Mouse (Mus musculus) heart, embryonic 11.5 days (tissue): Measurements from ENCODE around the gene Maml2. TPM values are rescaled to one million over a fixed set of nuclear protein-coding genes. Genes with fewer than 3 reads are reported as not detected.
A peak's percentile ranks its signal among the peaks of the same experiment; 100 is the strongest.

Experiments
- ATAC-seq: fragments of 200-750 bp; cut with Nextera tagmentation; replicated peaks from 2 replicates; pipeline ENCODE4 v1.8.0; 2017; ENCODE audit warnings: moderate library complexity; ENCODE audit not compliant: insufficient number of reproducible peaks, low FRiP score, low TSS enrichment
- H3K27ac ChIP-seq: fragments of 300-500 bp; sonication (generic); 2 replicates; pipeline ENCODE4 v1.5.1; 2014; ENCODE audit warnings: mild to moderate bottlenecking, low read depth, low read length
- H3K27me3 ChIP-seq: fragments of 300-500 bp; sonication (generic); 2 replicates; pipeline ENCODE4 v1.6.1; 2014; ENCODE audit warnings: mild to moderate bottlenecking, low read length, mixed read lengths; ENCODE audit not compliant: control insufficient read depth, insufficient read depth
- H3K36me3 ChIP-seq: fragments of 300-500 bp; sonication (generic); 2 replicates; pipeline ENCODE4 v1.6.1; 2014; ENCODE audit warnings: mild to moderate bottlenecking, low read length, moderate library complexity, mixed read lengths; ENCODE audit not compliant: control insufficient read depth, insufficient read depth
- H3K4me1 ChIP-seq: fragments of 300-500 bp; sonication (generic); 2 replicates; pipeline ENCODE4 v1.6.1; 2014; ENCODE audit warnings: low read length; ENCODE audit not compliant: control insufficient read depth, insufficient read depth
- H3K4me2 ChIP-seq: fragments of 300-500 bp; sonication (generic); 2 replicates; pipeline ENCODE4 v1.6.1; 2014; ENCODE audit warnings: mild to moderate bottlenecking, moderate library complexity
- H3K4me3 ChIP-seq: fragments of 300-500 bp; sonication (generic); 2 replicates; pipeline ENCODE4 v1.5.1; 2014; ENCODE audit warnings: low read depth, low read length
- H3K9ac ChIP-seq: fragments of 300-500 bp; sonication (generic); 2 replicates; pipeline ENCODE4 v1.6.1; 2014; ENCODE audit warnings: mild to moderate bottlenecking, low read depth, low read length, moderate library complexity
- H3K9me3 ChIP-seq: fragments of 300-500 bp; sonication (generic); replicated peaks from 2 replicates; pipeline ENCODE4 v1.6.1; 2016; ENCODE audit warnings: low read length; ENCODE audit not compliant: control insufficient read depth
- WGBS: fragments of 180-500 bp; shearing (Covaris S2); extraction: QIAGEN DNeasy Blood & Tissue Kit; methylation state at CpG from one replicate; pipeline ENCODE4 v1.1.7; 2014; ENCODE audit not compliant: insufficient replicate concordance; 5-methylcytosine and 5-hydroxymethylcytosine counted together
- polyA plus RNA-seq: library from polyadenylated mRNA; unstranded; fragments of >200 nt; fragmentation: Nextera tagmentation; extraction: Ambion mirVana; gene quantifications from 2 replicates; pipeline ENCODE4 v1.2.1, GENCODE M21; 2014

Maml2 gene
- polyA plus RNA-seq, 1 experiment from 2014 or later = 9.1 TPM

- ATAC-seq = no peak
These were observed 381.9 kb downstream of the Maml2 start for GRCm38 (mm10) chr9:13679696-13680095.

GRCm38 (mm10) chr9:13681147-13681546, 383.4 kb downstream of the Maml2 start:
- Histone ChIP-seq H3K4me2 (no peak overlapping the region; the same call in 1 of the 2 replicates), H3K4me1 (0 out of 2 replicates have a peak, but pooled peaks cover 5% of the 10 kb centered on the region), H3K9ac (no peak overlapping the region), H3K9me3 (no peaks in the 10 kb centered on the region), H3K4me3 (no peak overlapping the region), H3K36me3 (no peaks in the 10 kb centered on the region), H3K27me3 (no peaks in the 10 kb centered on the region), H3K27ac (no peak overlapping the region; the same call in 1 of the 2 replicates)
- ATAC-seq = no peak
- 81% methylated on average over 8 of the region's 8 CpGs for WGBS

More at GRCm38 (mm10) chr9:13679696-13680095, 381.9 kb downstream of the Maml2 start:
- no peaks in the 10 kb centered on the region for H3K9me3 ChIP-seq
- no peak overlapping the region for H3K4me2 ChIP-seq
- no peak overlapping the region for H3K4me3 ChIP-seq
- WGBS = 94% methylated on average over 2 of the region's 2 CpGs
- no peak overlapping the region for H3K27ac ChIP-seq
- H3K9ac ChIP-seq = no peak overlapping the region
- 0 out of 2 replicates have a peak, but pooled peaks cover 5% of the 10 kb centered on the region for H3K4me1 ChIP-seq
- no peaks in the 10 kb centered on the region for H3K36me3 ChIP-seq
- no peaks in the 10 kb centered on the region for H3K27me3 ChIP-seq

DNA sequence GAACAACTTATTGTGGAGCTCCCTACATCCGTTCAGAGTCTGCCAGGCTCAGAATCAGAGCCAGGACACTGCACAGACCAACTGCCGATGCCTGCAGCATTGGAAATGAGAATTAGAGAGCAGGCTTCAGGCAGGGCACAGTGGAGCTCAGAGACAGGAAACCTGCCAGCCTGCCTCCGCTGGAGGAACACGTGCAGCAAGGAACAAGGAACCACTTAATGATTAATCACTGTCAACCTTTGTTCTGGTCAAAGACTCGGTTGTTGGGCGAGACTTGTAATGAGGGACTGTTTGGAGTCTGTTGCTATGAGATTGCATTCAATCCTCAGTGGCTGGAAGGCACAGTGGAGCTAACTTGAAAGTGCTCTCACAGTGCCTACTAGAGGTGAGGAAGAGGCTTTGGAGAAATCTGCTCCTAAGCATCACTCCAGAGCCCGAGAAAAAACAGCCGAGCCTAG, 383.9 kb downstream of the Maml2 start:
- 12% methylated on average over 8 of the region's 8 CpGs for WGBS
- no peaks in the 10 kb centered on the region for H3K27me3 ChIP-seq
- H3K4me1 ChIP-seq = 0 out of 2 replicates have a peak, but pooled peaks cover 5% of the 10 kb centered on the region
- H3K36me3 ChIP-seq = no peaks in the 10 kb centered on the region
- H3K4me2 ChIP-seq = peak overlapping the region; percentile 43
- no peak overlapping the region; the same call in 1 of the 2 replicates for H3K27ac ChIP-seq
- no peak overlapping the region for H3K4me3 ChIP-seq
- ATAC-seq = peak; percentile 35; the same call in 1 of the 2 replicates
- H3K9me3 ChIP-seq = no peaks in the 10 kb centered on the region
- no peak overlapping the region for H3K9ac ChIP-seq

DNA sequence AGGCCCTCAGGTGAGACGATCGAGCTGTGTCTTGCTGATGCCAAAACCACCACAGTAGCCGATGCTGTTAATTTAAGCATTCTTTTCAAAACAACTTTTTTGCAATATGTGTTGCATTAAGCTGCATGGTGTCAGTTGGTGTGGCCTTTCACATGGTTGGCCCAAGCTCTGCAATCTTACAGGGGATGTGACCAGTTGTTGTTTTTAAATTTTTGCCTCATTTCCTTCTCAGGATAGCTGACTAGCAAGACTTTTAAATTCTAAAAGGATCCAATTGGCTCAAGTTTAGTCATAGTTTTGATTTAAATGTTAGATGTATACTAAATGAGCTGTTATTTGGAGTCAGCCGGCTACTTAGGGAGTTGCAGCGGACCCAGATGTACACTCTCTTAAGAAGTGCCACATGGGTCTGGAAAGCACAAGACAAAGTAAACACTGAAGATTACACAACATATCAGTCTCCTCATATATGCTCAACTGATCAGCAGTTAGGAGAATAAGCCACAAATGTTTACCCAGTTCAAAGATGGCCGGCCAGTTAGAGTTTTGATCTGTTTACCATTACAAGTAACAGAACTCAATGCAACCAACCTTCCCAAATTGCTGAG, 386.7 kb downstream of the Maml2 start:
- no peaks in the 10 kb centered on the region for H3K36me3 ChIP-seq
- H3K27me3 ChIP-seq = no peaks in the 10 kb centered on the region
- no peak overlapping the region for H3K4me2 ChIP-seq
- no peak overlapping the region for H3K4me3 ChIP-seq
- ATAC-seq = no peak
- no peak overlapping the region for H3K27ac ChIP-seq
- 85% methylated on average over 6 of the region's 6 CpGs for WGBS
- no peak overlapping the region for H3K9ac ChIP-seq
- H3K9me3 ChIP-seq = no peaks in the 10 kb centered on the region
- H3K4me1 ChIP-seq = peaks cover 17% of the 10 kb centered on the region

DNA sequence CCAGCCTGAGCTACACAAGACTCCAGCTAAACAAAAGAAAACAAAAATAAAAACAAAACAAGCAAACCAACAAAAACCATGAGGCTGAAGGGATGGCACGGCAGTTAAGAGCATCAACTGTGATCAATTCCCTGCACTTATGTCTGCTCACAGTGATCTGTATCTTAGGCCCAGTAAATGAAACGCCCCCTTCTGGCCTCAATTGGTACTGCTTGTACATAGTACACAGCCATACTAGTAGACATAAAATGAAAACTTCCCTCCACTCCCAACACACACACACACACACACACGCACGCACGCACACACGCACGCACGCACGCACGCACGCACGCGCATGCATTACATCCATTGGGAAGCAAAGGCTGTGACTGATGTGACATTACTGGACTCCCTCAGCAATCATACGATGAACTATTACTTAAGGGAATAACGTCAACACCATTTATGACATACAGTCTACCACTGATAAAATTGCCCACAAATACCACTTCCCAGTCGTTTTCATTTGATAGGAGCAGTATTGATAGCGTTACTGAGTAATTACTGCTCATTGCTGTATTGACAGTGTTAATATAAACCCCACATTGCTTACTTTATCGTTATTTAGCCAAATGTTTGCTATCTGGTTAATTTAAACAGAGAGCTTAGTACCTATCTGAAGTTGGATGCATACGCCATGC, 389.4 kb downstream of the Maml2 start:
- ATAC-seq = no peak
- Histone ChIP-seq H3K4me1 (peaks cover 23% of the 10 kb centered on the region), H3K9ac (no peak overlapping the region), H3K4me2 (no peak overlapping the region), H3K27me3 (no peaks in the 10 kb centered on the region), H3K9me3 (no peaks in the 10 kb centered on the region), H3K4me3 (no peak overlapping the region), H3K36me3 (no peaks in the 10 kb centered on the region), H3K27ac (no peak overlapping the region)
- 83% methylated on average over 19 of the region's 19 CpGs for WGBS

- ATAC-seq = no peak
- H3K27ac ChIP-seq = no peak overlapping the region
- H3K9me3 ChIP-seq = no peaks in the 10 kb centered on the region
- H3K4me3 ChIP-seq = no peak overlapping the region
- 65% methylated on average over 9 of the region's 9 CpGs for WGBS
- H3K4me1 ChIP-seq = peaks cover 26% of the 10 kb centered on the region
- no peaks in the 10 kb centered on the region for H3K27me3 ChIP-seq
- no peak overlapping the region for H3K9ac ChIP-seq
- no peaks in the 10 kb centered on the region for H3K36me3 ChIP-seq
- H3K4me2 ChIP-seq = no peak overlapping the region
These were observed 391.2 kb downstream of the Maml2 start for GRCm38 (mm10) chr9:13688997-13689396.

DNA sequence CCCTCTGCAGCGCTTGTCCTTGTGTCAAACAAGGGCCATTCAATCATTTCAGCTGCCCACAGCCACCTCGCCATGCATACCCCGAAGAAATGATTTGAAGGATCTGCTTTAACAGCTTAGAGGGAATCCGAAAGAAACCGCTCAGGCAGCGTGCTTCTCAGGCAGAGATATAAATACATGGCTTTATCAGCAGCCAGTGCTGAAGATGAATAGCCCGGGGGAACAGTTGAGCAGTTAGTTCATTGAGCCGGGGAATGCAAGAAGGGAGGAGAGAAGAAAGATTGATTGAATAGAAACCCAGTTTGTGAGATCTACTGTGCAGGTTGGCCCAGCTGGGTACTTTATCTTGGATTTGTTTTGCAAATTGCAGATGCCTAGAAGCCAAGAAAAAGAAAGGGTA, 392.6 kb downstream of the Maml2 start:
- H3K27ac ChIP-seq = no peak overlapping the region
- peak overlapping the region; percentile 49; the same call in 1 of the 2 replicates for H3K9ac ChIP-seq
- H3K4me1 ChIP-seq = peaks cover 38% of the 10 kb centered on the region
- no peaks in the 10 kb centered on the region for H3K36me3 ChIP-seq
- WGBS = 24% methylated on average over 8 of the region's 8 CpGs
- ATAC-seq = no peak
- no peaks in the 10 kb centered on the region for H3K27me3 ChIP-seq
- H3K4me2 ChIP-seq = peak overlapping the region; percentile 56
- no peak overlapping the region for H3K4me3 ChIP-seq
- H3K9me3 ChIP-seq = no peaks in the 10 kb centered on the region

- no peak overlapping the region for H3K4me3 ChIP-seq
- no peak for ATAC-seq
- WGBS = 75% methylated on average over 3 of the region's 3 CpGs
- H3K27me3 ChIP-seq = no peaks in the 10 kb centered on the region
- H3K9ac ChIP-seq = no peak overlapping the region
- no peak overlapping the region for H3K27ac ChIP-seq
- no peak overlapping the region for H3K4me2 ChIP-seq
- no peaks in the 10 kb centered on the region for H3K36me3 ChIP-seq
- H3K9me3 ChIP-seq = no peaks in the 10 kb centered on the region
- H3K4me1 ChIP-seq = peaks cover 33% of the 10 kb centered on the region
These were observed 396.0 kb downstream of the Maml2 start for GRCm38 (mm10) chr9:13693693-13694284.
